Mouse (Mus musculus) R1 (cell line): ENCODE results near the gene Fgf18.

Experiments
- DNase-seq: peaks from one replicate; pipeline ENCODE4 v3.0.0-alpha.2; 2018; ENCODE audit warnings: low read depth, low spot score

Fgf18 gene

GRCm38 (mm10) chr11:33070520-33070919, 76.7 kb downstream of the Fgf18 start:
- DNase-seq = no peak
